Mouse (Mus musculus) heart, postnatal 0 days (tissue): ENCODE data around the gene Ttc7b. TPM values are rescaled to one million over a fixed set of nuclear protein-coding genes. Genes with fewer than 3 reads are reported as not detected.

Experiments
- ATAC-seq: fragments of 200-750 bp; cut with Nextera tagmentation; 2 replicates; pipeline ENCODE4 v1.8.0; 2017; ENCODE audit warnings: low read depth, moderate number of reproducible peaks, moderate library complexity; ENCODE audit not compliant: insufficient read depth
- DNase-seq: peaks from one replicate; pipeline ENCODE4 v3.0.0-alpha.2; 2016; ENCODE audit warnings: low spot score
- H3K27ac ChIP-seq: fragments of 300-500 bp; sonication (generic); 2 replicates; pipeline ENCODE4 v1.5.1; 2014; ENCODE audit warnings: low read depth, mild to moderate bottlenecking
- H3K27me3 ChIP-seq: fragments of 300-500 bp; sonication (generic); 2 replicates; pipeline ENCODE4 v1.6.1; 2014; ENCODE audit warnings: low read length, mixed read lengths; ENCODE audit not compliant: control insufficient read depth, insufficient read depth
- H3K36me3 ChIP-seq: fragments of 300-500 bp; sonication (generic); replicated peaks from 2 replicates; pipeline ENCODE4 v1.6.1; 2014; ENCODE audit warnings: low read length, mixed read lengths; ENCODE audit not compliant: control insufficient read depth, insufficient read depth
- H3K4me1 ChIP-seq: fragments of 300-500 bp; sonication (generic); 2 replicates; pipeline ENCODE4 v1.6.1; 2014; ENCODE audit warnings: antibody characterized with exemption; ENCODE audit not compliant: control insufficient read depth, insufficient read depth
- H3K4me2 ChIP-seq: fragments of 300-500 bp; sonication (generic); 2 replicates; pipeline ENCODE4 v1.6.1; 2014; ENCODE audit warnings: low read depth, mild to moderate bottlenecking, low read length, moderate library complexity
- H3K4me3 ChIP-seq: fragments of 300-500 bp; sonication (generic); 2 replicates; pipeline ENCODE4 v1.5.1; 2014; ENCODE audit warnings: low read depth, low read length
- H3K9ac ChIP-seq: fragments of 300-500 bp; sonication (generic); replicated peaks from 2 replicates; pipeline ENCODE4 v1.6.1; 2014; ENCODE audit warnings: low read depth, low read length, mixed read lengths
- H3K9me3 ChIP-seq: fragments of 300-500 bp; sonication (generic); replicated peaks from 2 replicates; pipeline ENCODE4 v1.6.1; 2016; ENCODE audit warnings: low read length; ENCODE audit not compliant: control insufficient read depth
- CTCF ChIP-seq: IDR thresholded peaks from 2 replicates; pipeline ENCODE4 v1.5.1; 2016; ENCODE audit warnings: antibody characterized with exemption, control low read depth, low read depth
- EP300 ChIP-seq: IDR thresholded peaks from 2 replicates; pipeline ENCODE4 v1.6.1; 2016; ENCODE audit warnings: antibody characterized with exemption, low read depth
- WGBS: fragments of 180-500 bp; shearing (Covaris S2); extraction: QIAGEN DNeasy Blood & Tissue Kit; methylation state at CpG from one replicate; pipeline ENCODE4 v1.1.7; 2014; 5-methylcytosine and 5-hydroxymethylcytosine counted together
- polyA plus RNA-seq: library from polyadenylated mRNA; unstranded; fragments of >200 nt; fragmentation: Nextera tagmentation; extraction: Ambion mirVana; gene quantifications from 2 replicates; pipeline ENCODE4 v1.2.1, GENCODE M21; 2015
- total RNA-seq: library from RNA; depleted of rRNA; stranded (reverse); fragments of >200 nt; gene quantifications from 2 replicates; pipeline ENCODE4 v1.2.3, GENCODE M21; 2014; ENCODE audit warnings: low replicate concordance

Gene Ttc7b
- total and polyA plus RNA-seq, 2 experiments from 2014 or later = 6.7 to 29.4 TPM

GRCm38 (mm10) chr12:100530871-100531270 is 10.2 kb upstream of the Ttc7b start:
- Histone ChIP-seq H3K27me3 (no peaks in the 10 kb centered on the region), H3K4me3 (no peak overlapping the region), H3K4me2 (no peak overlapping the region), H3K36me3 (no peaks in the 10 kb centered on the region), H3K4me1 (peaks cover 39% of the 10 kb centered on the region), H3K27ac (peak overlapping the region; percentile 49), H3K9ac (no peak overlapping the region), H3K9me3 (no peaks in the 10 kb centered on the region)
- no peak for DNase-seq
- no peak for ATAC-seq
- WGBS = 69% methylated on average over 5 of the region's 5 CpGs
- TF ChIP-seq CTCF (no peak), EP300 (no peak)

- ATAC-seq (no peak), DNase-seq (no peak)
- no peak for TF ChIP-seq CTCF
- no peak for TF ChIP-seq EP300
- Histone ChIP-seq H3K4me1 (peaks cover 39% of the 10 kb centered on the region), H3K9me3 (no peaks in the 10 kb centered on the region), H3K4me3 (no peak overlapping the region), H3K27ac (peak overlapping the region; percentile 76), H3K9ac (no peak overlapping the region), H3K4me2 (no peak overlapping the region), H3K27me3 (no peaks in the 10 kb centered on the region), H3K36me3 (no peaks in the 10 kb centered on the region)
- WGBS = 66% methylated on average over 5 of the region's 5 CpGs
Measured at GRCm38 (mm10) chr12:100529651-100530050, 9.0 kb upstream of the Ttc7b start.

- WGBS = 54% methylated on average over 8 of the region's 8 CpGs
- peak; percentile 22; the same call in 1 of the 2 replicates for ATAC-seq
Measured at GRCm38 (mm10) chr12:100529172-100529571, 8.5 kb upstream of the Ttc7b start.

GRCm38 (mm10) chr12:100528246-100528645 is 7.6 kb upstream of the Ttc7b start:
- TF ChIP-seq CTCF (no peak), EP300 (no peak)
- DNase-seq = peak; percentile 26
- Histone ChIP-seq H3K9me3 (no peaks in the 10 kb centered on the region), H3K27me3 (no peaks in the 10 kb centered on the region), H3K36me3 (no peaks in the 10 kb centered on the region), H3K9ac (0 out of 2 replicates have a peak overlapping the region, but pooled peaks have one; percentile 17), H3K4me1 (peaks cover 36% of the 10 kb centered on the region), H3K4me3 (no peak overlapping the region), H3K4me2 (0 out of 2 replicates have a peak overlapping the region, but pooled peaks have one; percentile 8), H3K27ac (peak overlapping the region; percentile 76)
- 22% methylated on average over 3 of the region's 3 CpGs for WGBS
- ATAC-seq = peak; percentile 43; the same call in 1 of the 2 replicates

More at GRCm38 (mm10) chr12:100529172-100529571, 8.5 kb upstream of the Ttc7b start:
- peak; percentile 51 for DNase-seq
- Histone ChIP-seq H3K9ac (no peak overlapping the region), H3K27me3 (no peaks in the 10 kb centered on the region), H3K4me1 (peaks cover 39% of the 10 kb centered on the region), H3K36me3 (no peaks in the 10 kb centered on the region), H3K9me3 (no peaks in the 10 kb centered on the region), H3K4me3 (no peak overlapping the region), H3K27ac (peak overlapping the region; percentile 76), H3K4me2 (no peak overlapping the region)
- TF ChIP-seq CTCF (no peak), EP300 (no peak)

- Histone ChIP-seq H3K9me3 (no peaks in the 10 kb centered on the region), H3K27me3 (no peaks in the 10 kb centered on the region), H3K27ac (peak overlapping the region; percentile 76), H3K4me1 (peaks cover 31% of the 10 kb centered on the region), H3K4me2 (peak overlapping the region; percentile 46; the same call in 1 of the 2 replicates), H3K36me3 (no peaks in the 10 kb centered on the region), H3K9ac (0 out of 2 replicates have a peak overlapping the region, but pooled peaks have one; percentile 17), H3K4me3 (no peak overlapping the region)
- 6% methylated on average over 9 of the region's 9 CpGs for WGBS
- TF ChIP-seq CTCF (no peak), EP300 (no peak)
- ATAC-seq = peak; percentile 94
- DNase-seq = peak; percentile 93
Measured at GRCm38 (mm10) chr12:100527753-100528152, 7.1 kb upstream of the Ttc7b start.

- no peak overlapping the region for H3K4me3 ChIP-seq
- H3K27ac ChIP-seq = peak overlapping the region; percentile 43
- ATAC-seq (no peak), DNase-seq (no peak)
- H3K27me3 ChIP-seq = no peaks in the 10 kb centered on the region
- H3K9me3 ChIP-seq = no peaks in the 10 kb centered on the region
- H3K9ac ChIP-seq = no peak overlapping the region
- H3K36me3 ChIP-seq = no peaks in the 10 kb centered on the region
- TF ChIP-seq EP300 (no peak), CTCF (no peak)
- H3K4me1 ChIP-seq = peaks cover 26% of the 10 kb centered on the region
- H3K4me2 ChIP-seq = peak overlapping the region; percentile 46; the same call in 1 of the 2 replicates
- 63% methylated on average over 9 of the region's 9 CpGs for WGBS
Measured at GRCm38 (mm10) chr12:100527241-100527640, 6.6 kb upstream of the Ttc7b start.
